Mouse (Mus musculus): Measurements from ENCODE around the gene Gm128.

DNA sequence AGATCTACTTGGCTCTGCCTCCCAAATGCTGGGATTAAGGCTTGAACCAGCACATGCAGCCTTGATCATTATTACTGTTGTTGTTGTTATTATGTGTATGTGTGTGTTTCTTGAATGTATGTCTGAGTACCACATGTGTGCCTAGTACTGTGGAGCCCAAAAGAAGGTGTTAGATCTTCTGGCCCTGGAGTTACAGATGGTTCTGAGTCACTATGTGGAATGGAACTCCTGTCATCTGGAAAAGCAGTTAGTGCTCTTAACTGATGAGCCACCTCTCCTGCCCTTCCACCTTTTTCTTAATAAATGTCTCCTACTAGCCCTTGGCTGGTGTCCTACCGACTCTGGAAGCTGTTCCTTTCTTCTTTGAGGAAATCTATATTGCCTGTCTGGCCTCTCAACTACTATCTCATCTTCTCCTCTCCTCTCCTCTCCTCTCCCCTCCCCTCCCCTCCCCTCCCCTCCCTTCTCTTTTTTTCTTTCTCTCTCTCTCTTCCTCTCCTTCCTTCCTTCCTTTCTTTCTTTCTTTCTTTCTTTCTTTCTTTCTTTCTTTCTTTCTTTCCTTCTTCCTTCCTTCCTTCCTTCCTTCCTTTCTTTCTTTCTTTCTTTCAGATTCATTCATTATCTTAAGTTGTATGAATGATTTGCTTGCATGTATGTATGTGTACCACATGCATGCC lies 6.4 kb upstream of the Gm128 start:
- TF ChIP-seq CTCF (IDR thresholded peaks at IDR 0.05; ENCODE audit: low read depth) = no peak
- no peak for TF ChIP-seq EP300 (optimal IDR thresholded peaks at IDR 0.05)

Measured in stomach, postnatal 0 days (tissue).